Mouse (Mus musculus): ENCODE measurements around the gene Mrpl10. TPM values are rescaled to one million over a fixed set of nuclear protein-coding genes. Genes with fewer than 3 reads are reported as not detected.

Gene Mrpl10
- polyA plus RNA-seq (2012; fragmentation: generic; extraction: Trizol), result 77.5 TPM
- long read RNA-seq, experiment 1, transcript Mrpl10-201 (5 exons, 1,708 nt), result major isoform, 75 of 94 reads
- long read RNA-seq, experiment 1, partial matches to known transcripts, result 8 of 94 reads
- long read RNA-seq, experiment 1, other reads (novel, unspliced or antisense), result 11 of 94 reads
- long read RNA-seq, experiment 2, transcript Mrpl10-201 (5 exons, 1,708 nt), result major isoform, 140 of 166 reads
- long read RNA-seq, experiment 2, partial matches to known transcripts, result 5 of 166 reads
- long read RNA-seq, experiment 2, other reads (novel, unspliced or antisense), result 21 of 166 reads

GRCm38 (mm10) chr11:97041022-97041899 lies at the start of gene Mrpl10, which contains the start of gene Lrrc46:
Gene Mrpl10 (plus strand): TSS chr11:97041560.
Gene Lrrc46 (minus strand): TSS chr11:97041407.
- no peaks in the 10 kb centered on the region for H3K27me3 ChIP-seq (ENCODE audit: control insufficient read depth, insufficient read depth, insufficient read length)
- peak within 1 kb of the TSS; percentile 90 for H3ac ChIP-seq (ENCODE audit: control insufficient read depth, insufficient read length, low read depth)
- peaks cover 31% of the 10 kb centered on the region for H3K79me3 ChIP-seq (ENCODE audit: low read depth)
- TF ChIP-seq MAX (IDR thresholded peaks at IDR 0.05), result peak; percentile 43
- TF ChIP-seq CTCF (IDR thresholded peaks at IDR 0.05; ENCODE audit: control insufficient read depth, insufficient read depth, insufficient read length), result no peak
- TF ChIP-seq FOSL1 (IDR thresholded peaks at IDR 0.05; ENCODE audit: insufficient read depth, low read length, poor library complexity, severe bottlenecking), result no peak
- TF ChIP-seq CEBPB (IDR thresholded peaks at IDR 0.05; ENCODE audit: low read depth), result no peak
- TF ChIP-seq USF1 (IDR thresholded peaks at IDR 0.05; ENCODE audit: low read depth), result no peak
- peak within 1 kb of the TSS; percentile 90 for H3K4me3 ChIP-seq (ENCODE audit: insufficient read depth, poor library complexity, severe bottlenecking)
- peaks cover 15% of the 10 kb centered on the region for H3K36me3 ChIP-seq (ENCODE audit: control insufficient read depth, insufficient read depth)
- peaks cover 38% of the 10 kb centered on the region for H3K79me2 ChIP-seq (ENCODE audit: control insufficient read depth, insufficient read depth)

GRCm38 (mm10) chr11:96992722-96993311 lies 48.5 kb upstream of the Mrpl10 start:
- TF ChIP-seq MYOD1 (IDR thresholded peaks at IDR 0.05; ENCODE audit: control insufficient read depth, insufficient read length, low read depth) (peak; percentile 55), USF1 (IDR thresholded peaks at IDR 0.05; ENCODE audit: low read depth) (no peak), FOSL1 (IDR thresholded peaks at IDR 0.05; ENCODE audit: insufficient read depth, low read length, poor library complexity, severe bottlenecking) (no peak), CTCF (IDR thresholded peaks at IDR 0.05; ENCODE audit: control insufficient read depth, insufficient read depth, insufficient read length) (no peak), CEBPB (IDR thresholded peaks at IDR 0.05; ENCODE audit: low read depth) (no peak), MAX (IDR thresholded peaks at IDR 0.05) (peak; percentile 80), MYOG (IDR thresholded peaks at IDR 0.05; ENCODE audit: control insufficient read depth, extremely low read depth, insufficient read length) (no peak)
- Histone ChIP-seq H3K4me3 (ENCODE audit: insufficient read depth, poor library complexity, severe bottlenecking) (no peak overlapping the region), H3K79me3 (ENCODE audit: low read depth) (no peaks in the 10 kb centered on the region), H3K79me2 (ENCODE audit: control insufficient read depth, insufficient read depth) (no peaks in the 10 kb centered on the region), H3ac (ENCODE audit: control insufficient read depth, insufficient read length, low read depth) (no peak overlapping the region), H3K27me3 (ENCODE audit: control insufficient read depth, insufficient read depth, insufficient read length) (no peaks in the 10 kb centered on the region), H3K36me3 (ENCODE audit: control insufficient read depth, insufficient read depth) (no peaks in the 10 kb centered on the region)

GRCm38 (mm10) chr11:96995031-96995430 lies 46.3 kb upstream of the Mrpl10 start:
- H3K79me3 ChIP-seq (ENCODE audit: low read depth), result no peaks in the 10 kb centered on the region
- peak overlapping the region; percentile 7 for H3ac ChIP-seq (ENCODE audit: control insufficient read depth, insufficient read length, low read depth)
- H3K36me3 ChIP-seq (ENCODE audit: control insufficient read depth, insufficient read depth), result no peaks in the 10 kb centered on the region
- H3K79me2 ChIP-seq (ENCODE audit: control insufficient read depth, insufficient read depth), result no peaks in the 10 kb centered on the region
- no peaks in the 10 kb centered on the region for H3K27me3 ChIP-seq (ENCODE audit: control insufficient read depth, insufficient read depth, insufficient read length)
- no peak overlapping the region for H3K4me3 ChIP-seq (ENCODE audit: insufficient read depth, poor library complexity, severe bottlenecking)
- TF ChIP-seq CTCF (IDR thresholded peaks at IDR 0.05; ENCODE audit: control insufficient read depth, insufficient read depth, insufficient read length) (no peak), MAX (IDR thresholded peaks at IDR 0.05) (no peak), MYOD1 (IDR thresholded peaks at IDR 0.05; ENCODE audit: control insufficient read depth, insufficient read length, low read depth) (no peak), MYOG (IDR thresholded peaks at IDR 0.05; ENCODE audit: control insufficient read depth, extremely low read depth, insufficient read length) (no peak), CEBPB (IDR thresholded peaks at IDR 0.05; ENCODE audit: low read depth) (no peak), USF1 (IDR thresholded peaks at IDR 0.05; ENCODE audit: low read depth) (no peak), FOSL1 (IDR thresholded peaks at IDR 0.05; ENCODE audit: insufficient read depth, low read length, poor library complexity, severe bottlenecking) (no peak)

GRCm38 (mm10) chr11:96995836-96996772 lies 45.3 kb upstream of the Mrpl10 start:
- no peak for TF ChIP-seq CTCF (IDR thresholded peaks at IDR 0.05; ENCODE audit: control insufficient read depth, insufficient read depth, insufficient read length)
- TF ChIP-seq MYOG (IDR thresholded peaks at IDR 0.05; ENCODE audit: control insufficient read depth, extremely low read depth, insufficient read length), result no peak
- TF ChIP-seq MAX (IDR thresholded peaks at IDR 0.05), result no peak
- no peak for TF ChIP-seq FOSL1 (IDR thresholded peaks at IDR 0.05; ENCODE audit: insufficient read depth, low read length, poor library complexity, severe bottlenecking)
- no peak for TF ChIP-seq CEBPB (IDR thresholded peaks at IDR 0.05; ENCODE audit: low read depth)
- TF ChIP-seq USF1 (IDR thresholded peaks at IDR 0.05; ENCODE audit: low read depth), result no peak
- no peak for TF ChIP-seq MYOD1 (IDR thresholded peaks at IDR 0.05; ENCODE audit: control insufficient read depth, insufficient read length, low read depth)
- Histone ChIP-seq H3K4me3 (ENCODE audit: insufficient read depth, poor library complexity, severe bottlenecking) (no peak overlapping the region), H3K79me3 (ENCODE audit: low read depth) (no peaks in the 10 kb centered on the region), H3K79me2 (ENCODE audit: control insufficient read depth, insufficient read depth) (no peaks in the 10 kb centered on the region), H3K36me3 (ENCODE audit: control insufficient read depth, insufficient read depth) (no peaks in the 10 kb centered on the region), H3K27me3 (ENCODE audit: control insufficient read depth, insufficient read depth, insufficient read length) (no peaks in the 10 kb centered on the region), H3ac (ENCODE audit: control insufficient read depth, insufficient read length, low read depth) (no peak overlapping the region)
